Mouse (Mus musculus): Measurements from ENCODE around the gene Ctxn1. TPM values are rescaled to one million over a fixed set of nuclear protein-coding genes. Genes with fewer than 3 reads are reported as not detected.

The Ctxn1 gene
- total and polyA plus RNA-seq, 3 experiments, result 0.68 to 3.2 (median 1.3) TPM

DNA sequence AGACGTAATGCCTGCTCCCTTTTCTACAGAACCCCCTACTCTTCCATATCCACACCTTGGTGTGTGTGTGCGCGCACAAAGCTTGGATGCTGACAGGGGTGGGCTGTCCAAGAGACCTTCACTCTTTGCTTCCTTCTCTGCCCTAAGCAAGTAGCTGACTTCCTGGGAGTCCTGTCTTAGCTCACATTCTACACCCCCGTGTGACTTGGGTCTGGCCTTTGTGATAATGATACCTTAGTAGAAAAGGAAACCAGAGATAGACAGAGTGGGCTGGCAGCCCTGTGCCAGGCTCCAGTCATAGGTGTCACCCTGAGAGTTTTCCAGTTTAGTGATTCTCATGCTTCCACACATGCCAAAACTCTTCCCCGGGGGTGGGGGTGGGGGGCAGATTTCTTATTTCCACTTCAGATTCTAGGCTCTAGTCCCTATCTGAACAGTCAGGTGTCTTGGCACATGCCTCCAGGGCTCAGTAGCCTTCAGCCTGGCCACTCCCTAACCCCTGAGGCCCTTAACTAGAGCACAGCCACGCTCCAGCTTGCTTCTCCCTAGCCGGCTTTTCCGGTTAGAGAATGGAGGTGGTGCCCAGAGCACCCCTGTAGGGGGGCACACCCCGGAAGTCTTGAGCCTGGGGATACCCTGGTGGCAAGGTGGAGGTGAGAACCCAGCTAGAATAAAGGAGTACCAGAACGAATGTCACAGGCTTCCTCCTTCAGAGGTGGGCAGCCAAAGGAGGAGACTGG lies 28.3 kb downstream of the Ctxn1 start:
- in situ Hi-C loops (cut with MboI; ENCODE audit: low pct_ligation_motif_present, low pct_unique_long_range_greater_than_20kb, low sequenced_read_pairs), result no loop called here
- no peaks in the 10 kb centered on the region for H3K9me3 ChIP-seq (replicated peaks; ENCODE audit: low read length)
- no peak overlapping the region for H3K27ac ChIP-seq (ENCODE audit: insufficient read depth, low read depth)
- H3K4me1 ChIP-seq (ENCODE audit: control insufficient read depth in 1 of 2, insufficient read depth in 2 of 2), result peaks cover 0 to 4% of the 10 kb centered on the region in 2 experiments; a peak in 1 of 4 replicates
- H3K27me3 ChIP-seq (replicated peaks), result peaks cover 25% of the 10 kb centered on the region
- TF ChIP-seq POLR2A (IDR thresholded peaks at IDR 0.05; ENCODE audit: low read depth, low read length) (no peak), MXI1 (IDR thresholded peaks at IDR 0.05; ENCODE audit: low read depth, low read length) (no peak), ZNF384 (IDR thresholded peaks at IDR 0.05; ENCODE audit: low read depth, low read length) (no peak), TBP (conservative IDR thresholded peaks at IDR 0.05; ENCODE audit: low read depth, low read length) (no peak), MAZ (IDR thresholded peaks at IDR 0.05; ENCODE audit: low read depth, low read length) (no peak), USF2 (conservative IDR thresholded peaks at IDR 0.05; ENCODE audit: low read depth, low read length) (no peak)
- dilution Hi-C loops (cut with MboI; ENCODE audit: extremely low pct_ligation_motif_present, extremely low pct_unique_long_range_greater_than_20kb, low sequenced_read_pairs), result no loop called here
- no peaks in the 10 kb centered on the region for H3K79me2 ChIP-seq (replicated peaks; ENCODE audit: control insufficient read depth, extremely low read depth, insufficient read depth, poor library complexity, severe bottlenecking)
- H3K36me3 ChIP-seq (replicated peaks in 1 of 2; ENCODE audit: control insufficient read depth in 1 of 2, insufficient read depth in 1 of 2, low read length in 1 of 2), result no peaks in the 10 kb centered on the region
- DNase-seq (ENCODE audit: extremely low read depth), result no peak
- H3K4me2 ChIP-seq (ENCODE audit: insufficient read depth, low read depth, poor library complexity, severe bottlenecking), result no peak overlapping the region
- no peak overlapping the region for H3K9ac ChIP-seq (ENCODE audit: insufficient read depth, low read depth)
- no peak overlapping the region for H3K4me3 ChIP-seq (replicated peaks in 1 of 3; ENCODE audit: low read depth in 2 of 3, low read length in 2 of 3, poor library complexity in 1 of 3)

GRCm38 (mm10) chr8:4229784-4230183 lies 29.3 kb downstream of the Ctxn1 start:
- dilution Hi-C loops (cut with MboI; ENCODE audit: extremely low pct_ligation_motif_present, extremely low pct_unique_long_range_greater_than_20kb, low sequenced_read_pairs) (no loop called here), in situ Hi-C loops (cut with MboI; ENCODE audit: low pct_ligation_motif_present, low pct_unique_long_range_greater_than_20kb, low sequenced_read_pairs) (no loop called here)
- Histone ChIP-seq H3K9ac (ENCODE audit: insufficient read depth, low read depth) (no peak overlapping the region), H3K9me3 (replicated peaks; ENCODE audit: low read length) (no peaks in the 10 kb centered on the region), H3K27ac (ENCODE audit: insufficient read depth, low read depth) (no peak overlapping the region), H3K36me3 (replicated peaks in 1 of 2; ENCODE audit: control insufficient read depth in 1 of 2, insufficient read depth in 1 of 2, low read length in 1 of 2) (no peaks in the 10 kb centered on the region), H3K4me3 (replicated peaks in 1 of 3; ENCODE audit: low read depth in 2 of 3, low read length in 2 of 3, poor library complexity in 1 of 3) (no peak overlapping the region), H3K4me2 (ENCODE audit: insufficient read depth, low read depth, poor library complexity, severe bottlenecking) (no peak overlapping the region), H3K4me1 (ENCODE audit: control insufficient read depth in 1 of 2, insufficient read depth in 2 of 2) (peaks cover 0 to 4% of the 10 kb centered on the region in 2 experiments; a peak in 1 of 4 replicates), H3K79me2 (replicated peaks; ENCODE audit: control insufficient read depth, extremely low read depth, insufficient read depth, poor library complexity, severe bottlenecking) (no peaks in the 10 kb centered on the region), H3K27me3 (replicated peaks) (peaks cover 19% of the 10 kb centered on the region)
- no peak for DNase-seq (ENCODE audit: extremely low read depth)
- TF ChIP-seq KAT2A (IDR thresholded peaks at IDR 0.05; ENCODE audit: insufficient replicate concordance, low read length) (no peak), NRF1 (IDR thresholded peaks at IDR 0.05; ENCODE audit: low read depth, low read length) (no peak), ZKSCAN1 (IDR thresholded peaks at IDR 0.05; ENCODE audit: borderline replicate concordance, low read depth, low read length) (no peak), ELF1 (IDR thresholded peaks at IDR 0.05; ENCODE audit: low read depth, low read length) (no peak), USF1 (IDR thresholded peaks at IDR 0.05; ENCODE audit: low read depth, low read length) (no peak), SMC3 (IDR thresholded peaks at IDR 0.05; ENCODE audit: low read depth, low read length) (no peak), CTCF (conservative IDR thresholded peaks at IDR 0.05 in 1 of 2, IDR thresholded peaks at IDR 0.05 in 1 of 2; ENCODE audit: low read depth in 2 of 2, low read length in 2 of 2) (no peak), MYC (IDR thresholded peaks at IDR 0.05; ENCODE audit: low read depth, low read length) (no peak), SIN3A (IDR thresholded peaks at IDR 0.05; ENCODE audit: low read length) (no peak), TBP (conservative IDR thresholded peaks at IDR 0.05; ENCODE audit: low read depth, low read length) (no peak), MEF2A (IDR thresholded peaks at IDR 0.05; ENCODE audit: borderline replicate concordance, low read depth, low read length) (no peak), ETS1 (conservative IDR thresholded peaks at IDR 0.05; ENCODE audit: low read depth, low read length) (no peak), E2F4 (IDR thresholded peaks at IDR 0.05; ENCODE audit: insufficient replicate concordance, low read depth, low read length) (no peak), MXI1 (IDR thresholded peaks at IDR 0.05; ENCODE audit: low read depth, low read length) (no peak), NELFE (IDR thresholded peaks at IDR 0.05; ENCODE audit: low read depth, low read length) (no peak), CHD1 (IDR thresholded peaks at IDR 0.05; ENCODE audit: low read depth, low read length) (no peak), IRF4 (IDR thresholded peaks at IDR 0.05; ENCODE audit: low read depth, low read length) (no peak), ZC3H11A (IDR thresholded peaks at IDR 0.05; ENCODE audit: low read depth, low read length) (no peak), RCOR1 (conservative IDR thresholded peaks at IDR 0.05; ENCODE audit: low read depth, low read length) (no peak)
